Mouse (Mus musculus) heart, embryonic 11.5 days (tissue): ENCODE data around the gene Ccdc69. TPM values are rescaled to one million over a fixed set of nuclear protein-coding genes. Genes with fewer than 3 reads are reported as not detected.

Source experiments
- ATAC-seq: fragments of 200-750 bp; cut with Nextera tagmentation; replicated peaks from 2 replicates; pipeline ENCODE4 v1.8.0; 2017; ENCODE audit warnings: moderate library complexity; ENCODE audit not compliant: insufficient number of reproducible peaks, low FRiP score, low TSS enrichment
- H3K27ac ChIP-seq: fragments of 300-500 bp; sonication (generic); 2 replicates; pipeline ENCODE4 v1.5.1; 2014; ENCODE audit warnings: mild to moderate bottlenecking, low read depth, low read length
- H3K27me3 ChIP-seq: fragments of 300-500 bp; sonication (generic); 2 replicates; pipeline ENCODE4 v1.6.1; 2014; ENCODE audit warnings: mild to moderate bottlenecking, low read length, mixed read lengths; ENCODE audit not compliant: control insufficient read depth, insufficient read depth
- H3K36me3 ChIP-seq: fragments of 300-500 bp; sonication (generic); 2 replicates; pipeline ENCODE4 v1.6.1; 2014; ENCODE audit warnings: mild to moderate bottlenecking, low read length, moderate library complexity, mixed read lengths; ENCODE audit not compliant: control insufficient read depth, insufficient read depth
- H3K4me1 ChIP-seq: fragments of 300-500 bp; sonication (generic); 2 replicates; pipeline ENCODE4 v1.6.1; 2014; ENCODE audit warnings: low read length; ENCODE audit not compliant: control insufficient read depth, insufficient read depth
- H3K4me2 ChIP-seq: fragments of 300-500 bp; sonication (generic); 2 replicates; pipeline ENCODE4 v1.6.1; 2014; ENCODE audit warnings: mild to moderate bottlenecking, moderate library complexity
- H3K4me3 ChIP-seq: fragments of 300-500 bp; sonication (generic); 2 replicates; pipeline ENCODE4 v1.5.1; 2014; ENCODE audit warnings: low read depth, low read length
- H3K9ac ChIP-seq: fragments of 300-500 bp; sonication (generic); 2 replicates; pipeline ENCODE4 v1.6.1; 2014; ENCODE audit warnings: mild to moderate bottlenecking, low read depth, low read length, moderate library complexity
- H3K9me3 ChIP-seq: fragments of 300-500 bp; sonication (generic); replicated peaks from 2 replicates; pipeline ENCODE4 v1.6.1; 2016; ENCODE audit warnings: low read length; ENCODE audit not compliant: control insufficient read depth
- WGBS: fragments of 180-500 bp; shearing (Covaris S2); extraction: QIAGEN DNeasy Blood & Tissue Kit; methylation state at CpG from one replicate; pipeline ENCODE4 v1.1.7; 2014; ENCODE audit not compliant: insufficient replicate concordance; 5-methylcytosine and 5-hydroxymethylcytosine counted together
- polyA plus RNA-seq: library from polyadenylated mRNA; unstranded; fragments of >200 nt; fragmentation: Nextera tagmentation; extraction: Ambion mirVana; gene quantifications from 2 replicates; pipeline ENCODE4 v1.2.1, GENCODE M21; 2014

Ccdc69 gene
- polyA plus RNA-seq = 16.5 and 17.1 TPM in 2 replicates

- Histone ChIP-seq H3K9me3 (0 out of 2 replicates have a peak, but pooled peaks cover 2% of the 10 kb centered on the region), H3K27me3 (no peaks in the 10 kb centered on the region), H3K4me3 (peak within 1 kb of the TSS; percentile 50), H3K9ac (peak within 1 kb of the TSS; percentile 77), H3K4me1 (peaks cover 27% of the 10 kb centered on the region), H3K4me2 (peak within 1 kb of the TSS; percentile 95), H3K36me3 (no peaks in the 10 kb centered on the region), H3K27ac (peak within 1 kb of the TSS; percentile 89)
- WGBS = under 1% methylated on average over 50 of the region's 50 CpGs
- ATAC-seq = peak; percentile 74
Observed at GRCm38 (mm10) chr11:55077331-55078231, at the start of gene Ccdc69. Ccdc69 (minus strand) TSS chr11:55078131.

- Histone ChIP-seq H3K4me2 (no peak overlapping the region), H3K4me3 (no peak overlapping the region), H3K27me3 (no peaks in the 10 kb centered on the region), H3K9ac (no peak overlapping the region), H3K9me3 (no peaks in the 10 kb centered on the region), H3K27ac (no peak overlapping the region), H3K36me3 (no peaks in the 10 kb centered on the region), H3K4me1 (no peaks in the 10 kb centered on the region)
- WGBS = 69% methylated on average over 3 of the region's 3 CpGs
- ATAC-seq = no peak
Observed at GRCm38 (mm10) chr11:55126663-55127062, 48.7 kb upstream of the Ccdc69 start.

- no peak overlapping the region for H3K27ac ChIP-seq
- ATAC-seq = no peak
Observed at GRCm38 (mm10) chr11:55121430-55121829, 43.5 kb upstream of the Ccdc69 start.

GRCm38 (mm10) chr11:55120821-55121271 is 42.9 kb upstream of the Ccdc69 start:
- no peak overlapping the region for H3K4me2 ChIP-seq
- H3K4me1 ChIP-seq = no peaks in the 10 kb centered on the region
- ATAC-seq = no peak
- peak overlapping the region; percentile 12; the same call in 1 of the 2 replicates for H3K27ac ChIP-seq
- H3K9me3 ChIP-seq = peaks cover 2% of the 10 kb centered on the region; the same call in 1 of the 2 replicates
- no peaks in the 10 kb centered on the region for H3K36me3 ChIP-seq
- 82% methylated on average over 8 of the region's 8 CpGs for WGBS
- H3K4me3 ChIP-seq = no peak overlapping the region
- no peak overlapping the region for H3K9ac ChIP-seq
- no peaks in the 10 kb centered on the region for H3K27me3 ChIP-seq

More at GRCm38 (mm10) chr11:55121430-55121829, 43.5 kb upstream of the Ccdc69 start:
- Histone ChIP-seq H3K9ac (no peak overlapping the region), H3K27me3 (no peaks in the 10 kb centered on the region), H3K4me3 (no peak overlapping the region), H3K36me3 (no peaks in the 10 kb centered on the region), H3K9me3 (peaks cover 2% of the 10 kb centered on the region; the same call in 1 of the 2 replicates), H3K4me2 (no peak overlapping the region), H3K4me1 (no peaks in the 10 kb centered on the region)
- WGBS = 77% methylated on average over 1 of the region's 1 CpGs

- H3K9me3 ChIP-seq = peaks cover 2% of the 10 kb centered on the region; the same call in 1 of the 2 replicates
- no peak overlapping the region for H3K4me3 ChIP-seq
- H3K27me3 ChIP-seq = no peaks in the 10 kb centered on the region
- H3K4me1 ChIP-seq = no peaks in the 10 kb centered on the region
- no peak overlapping the region for H3K4me2 ChIP-seq
- no peak for ATAC-seq
- H3K27ac ChIP-seq = no peak overlapping the region
- H3K9ac ChIP-seq = no peak overlapping the region
- no peaks in the 10 kb centered on the region for H3K36me3 ChIP-seq
Observed at GRCm38 (mm10) chr11:55120279-55120678, 42.3 kb upstream of the Ccdc69 start.

- Histone ChIP-seq H3K4me1 (no peaks in the 10 kb centered on the region), H3K9ac (no peak overlapping the region), H3K4me2 (no peak overlapping the region), H3K36me3 (no peaks in the 10 kb centered on the region), H3K27ac (no peak overlapping the region), H3K4me3 (no peak overlapping the region), H3K27me3 (no peaks in the 10 kb centered on the region), H3K9me3 (peaks cover 2% of the 10 kb centered on the region; the same call in 1 of the 2 replicates)
- no peak for ATAC-seq
- whole genome bisulfite sequencing = 79% methylated on average over 2 of the region's 2 CpGs
Observed at GRCm38 (mm10) chr11:55117031-55117430, 39.1 kb upstream of the Ccdc69 start.

GRCm38 (mm10) chr11:55116004-55116403 is 38.1 kb upstream of the Ccdc69 start:
- no peak for ATAC-seq
- no peak overlapping the region for H3K27ac ChIP-seq
- H3K9ac ChIP-seq = no peak overlapping the region
- 79% methylated on average over 3 of the region's 3 CpGs for WGBS
- no peak overlapping the region for H3K4me2 ChIP-seq
- H3K27me3 ChIP-seq = no peaks in the 10 kb centered on the region
- H3K9me3 ChIP-seq = peaks cover 2% of the 10 kb centered on the region; the same call in 1 of the 2 replicates
- H3K4me1 ChIP-seq = no peaks in the 10 kb centered on the region
- H3K4me3 ChIP-seq = no peak overlapping the region
- H3K36me3 ChIP-seq = no peaks in the 10 kb centered on the region

DNA sequence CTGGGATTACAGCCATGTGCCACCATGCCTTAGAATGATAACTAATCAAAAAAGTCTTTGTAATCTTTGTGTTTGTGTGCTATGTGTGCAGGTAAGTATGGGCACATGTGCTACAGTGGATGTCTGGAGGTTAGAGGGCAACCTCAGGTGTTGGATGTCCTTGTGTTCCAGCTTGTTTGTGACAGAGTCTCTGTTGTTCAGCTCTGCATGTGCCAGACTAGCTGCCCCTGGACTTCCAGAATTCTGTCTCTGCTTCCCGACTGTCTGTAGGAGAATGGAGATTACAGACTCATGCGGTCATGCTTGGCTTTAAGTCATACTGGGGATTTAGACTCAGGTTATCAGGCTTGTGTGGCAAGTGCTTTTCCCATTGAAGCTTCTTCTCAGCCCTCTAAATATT is 36.4 kb upstream of the Ccdc69 start:
- WGBS = 48% methylated on average over 2 of the region's 2 CpGs
- 0 out of 2 replicates have a peak overlapping the region, but pooled peaks have one; percentile 50 for H3K27ac ChIP-seq

More for the DNA sequence above, 36.4 kb upstream of the Ccdc69 start:
- H3K4me2 ChIP-seq = no peak overlapping the region
- no peak for ATAC-seq
- no peaks in the 10 kb centered on the region; the same call in 1 of the 2 replicates for H3K9me3 ChIP-seq
- H3K9ac ChIP-seq = no peak overlapping the region
- no peaks in the 10 kb centered on the region for H3K27me3 ChIP-seq
- H3K4me1 ChIP-seq = peaks cover 3% of the 10 kb centered on the region; the same call in 1 of the 2 replicates
- no peak overlapping the region for H3K4me3 ChIP-seq
- H3K36me3 ChIP-seq = no peaks in the 10 kb centered on the region
